Mouse (Mus musculus) Muller cell, postnatal 12 days (primary cell): ENCODE results near the gene Vmn2r39.
"Not testable (repeated sequence)": the region's sequence is repeated elsewhere in the genome, so short reads cannot be mapped to it uniquely, and the experiment has no call there.

Experiments used
- DNase-seq: peaks from one replicate; pipeline ENCODE4 v3.0.0-alpha.2; 2015; ENCODE audit errors: inconsistent ontology term

The Vmn2r39 gene

DNA sequence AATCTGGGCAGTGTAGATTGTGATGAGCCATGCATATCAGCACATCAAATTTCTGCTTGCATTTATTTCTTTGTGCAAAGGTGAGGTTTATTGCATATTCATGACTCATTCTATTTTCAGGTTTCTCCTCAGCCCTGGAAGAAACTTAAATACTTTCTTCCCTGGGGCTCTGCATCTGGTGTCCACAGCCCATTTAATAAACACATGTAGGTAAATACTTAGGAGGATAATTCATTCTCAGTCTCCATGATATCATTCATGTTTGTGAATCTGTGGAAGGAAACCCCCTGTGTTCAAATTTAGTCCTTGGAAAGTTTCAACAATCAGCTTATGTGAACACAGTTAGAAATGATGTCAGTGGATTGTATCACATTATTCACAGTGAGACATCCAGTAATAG, at the start of gene Vmn2r39:
Vmn2r39 (minus strand) TSS at position 101 of the 400 bp plus-strand sequence.
- not testable (repeated sequence) for DNase-seq

GRCm38 (mm10) chr7:9065353-9065752, 34.8 kb upstream of the Vmn2r39 start:
- not testable (repeated sequence) for DNase-seq
